Mouse (Mus musculus) cerebellum, adult 2 months (tissue): ENCODE measurements at regions not wholly inside any gene's neighbourhood (a gene's known extent, or its start where the extent isn't known, plus 50 kb on each side); places are given as distances from the start of the nearest gene placed in this dataset.

Experiments
- DNase-seq, 2 experiments: peaks; one replicate each; pipeline ENCODE4 v3.0.0; 2021
- H3K27ac ChIP-seq: fragments of 200-500 bp; 2 replicates; pipeline ENCODE4 v1.5.1; 2012; ENCODE audit warnings: low read length, control low read depth, inconsistent platforms; ENCODE audit not compliant: insufficient read depth
- H3K27me3 ChIP-seq: fragments of 200-500 bp; 2 replicates; pipeline ENCODE4 v1.6.1; 2012; ENCODE audit warnings: inconsistent platforms, mild to moderate bottlenecking, low read length, moderate library complexity; ENCODE audit not compliant: control insufficient read depth, insufficient read depth
- H3K4me1 ChIP-seq: fragments of 200-500 bp; 2 replicates; pipeline ENCODE4 v1.6.1; 2011; ENCODE audit warnings: low read length; ENCODE audit not compliant: control insufficient read depth, insufficient read depth
- H3K4me3 ChIP-seq: fragments of 200-500 bp; replicated peaks from 2 replicates; pipeline ENCODE3; 2011; ENCODE audit warnings: mild to moderate bottlenecking, low read depth, low read length, control low read depth; ENCODE audit not compliant: insufficient read depth
- CTCF ChIP-seq: fragments of 200-500 bp; IDR thresholded peaks from 2 replicates; pipeline ENCODE4 v1.5.1; 2011; ENCODE audit warnings: low read depth, mild to moderate bottlenecking, control low read depth, low read length, moderate library complexity, borderline replicate concordance; ENCODE audit not compliant: insufficient read depth
- POLR2A ChIP-seq: fragments of 200-500 bp; IDR thresholded peaks from 2 replicates; pipeline ENCODE4 v1.6.1; 2011; ENCODE audit warnings: low read length, control low read depth, borderline replicate concordance; ENCODE audit not compliant: insufficient read depth
- WGBS: fragments of 180-500 bp; shearing (Covaris S2); methylation state at CpG from one replicate; pipeline ENCODE4 v1.1.7; 2018; 5-methylcytosine and 5-hydroxymethylcytosine counted together

- no peak for DNase-seq
- H3K4me3 ChIP-seq: no peak overlapping the region
- no peaks in the 10 kb centered on the region for H3K4me1 ChIP-seq
- no peak overlapping the region for H3K27ac ChIP-seq
- TF ChIP-seq POLR2A (no peak), CTCF (no peak)
- H3K27me3 ChIP-seq: no peaks in the 10 kb centered on the region
- 98% methylated on average over 2 of the region's 2 CpGs for WGBS
Measured at GRCm38 (mm10) chr3:18892813-18893212, 735.7 kb downstream of the 1700064H15Rik start.

- no peak overlapping the region for H3K27ac ChIP-seq
Measured at GRCm38 (mm10) chr3:18905769-18906168, 722.7 kb downstream of the 1700064H15Rik start.

GRCm38 (mm10) chr3:18906210-18906609, 722.3 kb downstream of the 1700064H15Rik start:
- DNase-seq: no peak
- no peak overlapping the region for H3K4me3 ChIP-seq

More at GRCm38 (mm10) chr3:18905769-18906168, 722.7 kb downstream of the 1700064H15Rik start:
- Histone ChIP-seq H3K27me3 (no peaks in the 10 kb centered on the region), H3K4me1 (0 out of 2 replicates have a peak, but pooled peaks cover 4% of the 10 kb centered on the region), H3K4me3 (no peak overlapping the region)
- WGBS: 2% methylated on average over 3 of the region's 3 CpGs
- DNase-seq: peak; percentile 40 to 70
- TF ChIP-seq CTCF (no peak), POLR2A (no peak)

GRCm38 (mm10) chr3:18908737-18909136, 719.7 kb downstream of the 1700064H15Rik start:
- 0 out of 2 replicates have a peak, but pooled peaks cover 4% of the 10 kb centered on the region for H3K4me1 ChIP-seq
- H3K27ac ChIP-seq: no peak overlapping the region
- H3K4me3 ChIP-seq: no peak overlapping the region
- H3K27me3 ChIP-seq: no peaks in the 10 kb centered on the region
- no peak for DNase-seq
- TF ChIP-seq POLR2A (no peak), CTCF (no peak)
- 96% methylated on average over 1 of the region's 1 CpGs for WGBS

More at GRCm38 (mm10) chr3:18906210-18906609, 722.3 kb downstream of the 1700064H15Rik start:
- Histone ChIP-seq H3K27me3 (no peaks in the 10 kb centered on the region), H3K4me1 (0 out of 2 replicates have a peak, but pooled peaks cover 4% of the 10 kb centered on the region), H3K27ac (no peak overlapping the region)
- TF ChIP-seq CTCF (no peak), POLR2A (no peak)
- 30% methylated on average over 5 of the region's 5 CpGs for WGBS

- no peak overlapping the region for H3K27ac ChIP-seq
- no peaks in the 10 kb centered on the region for H3K4me1 ChIP-seq
- no peak for DNase-seq
- WGBS: 82% methylated on average over 3 of the region's 3 CpGs
- TF ChIP-seq CTCF (no peak), POLR2A (no peak)
- H3K27me3 ChIP-seq: no peaks in the 10 kb centered on the region
- H3K4me3 ChIP-seq: no peak overlapping the region
Measured at GRCm38 (mm10) chr3:18928401-18929104, 699.9 kb downstream of the 1700064H15Rik start.

GRCm38 (mm10) chr3:18929105-18929492, 699.4 kb downstream of the 1700064H15Rik start:
- no peaks in the 10 kb centered on the region for H3K4me1 ChIP-seq
- 83% methylated on average over 3 of the region's 3 CpGs for WGBS
- TF ChIP-seq POLR2A: no peak
- no peak for TF ChIP-seq CTCF
- H3K27ac ChIP-seq: no peak overlapping the region
- DNase-seq: no peak
- H3K4me3 ChIP-seq: no peak overlapping the region
- H3K27me3 ChIP-seq: no peaks in the 10 kb centered on the region

- TF ChIP-seq POLR2A (no peak), CTCF (no peak)
- no peak for DNase-seq
- Histone ChIP-seq H3K27ac (no peak overlapping the region), H3K4me1 (no peaks in the 10 kb centered on the region), H3K27me3 (no peaks in the 10 kb centered on the region), H3K4me3 (no peak overlapping the region)
- 70% methylated on average over 13 of the region's 13 CpGs for WGBS
Measured at GRCm38 (mm10) chr3:18932983-18933726, 695.3 kb downstream of the 1700064H15Rik start.

GRCm38 (mm10) chr3:18934891-18935290, 693.6 kb downstream of the 1700064H15Rik start:
- no peaks in the 10 kb centered on the region for H3K27me3 ChIP-seq
- H3K4me3 ChIP-seq: no peak overlapping the region
- H3K4me1 ChIP-seq: no peaks in the 10 kb centered on the region
- 81% methylated on average over 2 of the region's 2 CpGs for WGBS
- DNase-seq: no peak
- TF ChIP-seq POLR2A (no peak), CTCF (no peak)
- H3K27ac ChIP-seq: no peak overlapping the region
